Mouse (Mus musculus): ENCODE results near the gene Lhx5. TPM values are rescaled to one million over a fixed set of nuclear protein-coding genes. Genes with fewer than 3 reads are reported as not detected.

Gene Lhx5
- total RNA-seq (2017): not detected in 3 replicates

GRCm38 (mm10) chr5:120431649-120432485 is at the start of gene Lhx5:
Lhx5 (plus strand) TSS chr5:120431699.
- no peak for ATAC-seq (replicated peaks; ENCODE audit: insufficient number of reproducible peaks, low FRiP score, low TSS enrichment, poor library complexity, severe bottlenecking)

GRCm38 (mm10) chr5:120386361-120386760 is 45.1 kb upstream of the Lhx5 start:
- no peak for ATAC-seq (replicated peaks; ENCODE audit: insufficient number of reproducible peaks, low FRiP score, low TSS enrichment, poor library complexity, severe bottlenecking)

- no peak for ATAC-seq (replicated peaks; ENCODE audit: insufficient number of reproducible peaks, low FRiP score, low TSS enrichment, poor library complexity, severe bottlenecking)
Measured at GRCm38 (mm10) chr5:120388765-120389164, 42.7 kb upstream of the Lhx5 start.

GRCm38 (mm10) chr5:120389973-120390372 is 41.5 kb upstream of the Lhx5 start:
- no peak for ATAC-seq (replicated peaks; ENCODE audit: insufficient number of reproducible peaks, low FRiP score, low TSS enrichment, poor library complexity, severe bottlenecking)

- ATAC-seq (replicated peaks; ENCODE audit: insufficient number of reproducible peaks, low FRiP score, low TSS enrichment, poor library complexity, severe bottlenecking): no peak
Measured at GRCm38 (mm10) chr5:120393871-120394667, 37.4 kb upstream of the Lhx5 start.

GRCm38 (mm10) chr5:120397988-120398387 is 33.5 kb upstream of the Lhx5 start:
- ATAC-seq (replicated peaks; ENCODE audit: insufficient number of reproducible peaks, low FRiP score, low TSS enrichment, poor library complexity, severe bottlenecking): no peak

GRCm38 (mm10) chr5:120404831-120405591 is 26.5 kb upstream of the Lhx5 start:
- ATAC-seq (replicated peaks; ENCODE audit: insufficient number of reproducible peaks, low FRiP score, low TSS enrichment, poor library complexity, severe bottlenecking): no peak

- no peak for ATAC-seq (replicated peaks; ENCODE audit: insufficient number of reproducible peaks, low FRiP score, low TSS enrichment, poor library complexity, severe bottlenecking)
Measured at GRCm38 (mm10) chr5:120408933-120409332, 22.6 kb upstream of the Lhx5 start.

GRCm38 (mm10) chr5:120409385-120410378 is 21.8 kb upstream of the Lhx5 start:
- ATAC-seq (replicated peaks; ENCODE audit: insufficient number of reproducible peaks, low FRiP score, low TSS enrichment, poor library complexity, severe bottlenecking): no peak

GRCm38 (mm10) chr5:120413436-120413835 is 18.1 kb upstream of the Lhx5 start:
- no peak for ATAC-seq (replicated peaks; ENCODE audit: insufficient number of reproducible peaks, low FRiP score, low TSS enrichment, poor library complexity, severe bottlenecking)

- ATAC-seq (replicated peaks; ENCODE audit: insufficient number of reproducible peaks, low FRiP score, low TSS enrichment, poor library complexity, severe bottlenecking): no peak
Measured at GRCm38 (mm10) chr5:120420106-120420505, 11.4 kb upstream of the Lhx5 start.

GRCm38 (mm10) chr5:120424039-120424438 is 7.5 kb upstream of the Lhx5 start:
- no peak for ATAC-seq (replicated peaks; ENCODE audit: insufficient number of reproducible peaks, low FRiP score, low TSS enrichment, poor library complexity, severe bottlenecking)

- no peak for ATAC-seq (replicated peaks; ENCODE audit: insufficient number of reproducible peaks, low FRiP score, low TSS enrichment, poor library complexity, severe bottlenecking)
Measured at GRCm38 (mm10) chr5:120424657-120425056, 6.8 kb upstream of the Lhx5 start.

- ATAC-seq (replicated peaks; ENCODE audit: insufficient number of reproducible peaks, low FRiP score, low TSS enrichment, poor library complexity, severe bottlenecking): no peak
Measured at GRCm38 (mm10) chr5:120425711-120426110, 5.8 kb upstream of the Lhx5 start.

- ATAC-seq (replicated peaks; ENCODE audit: insufficient number of reproducible peaks, low FRiP score, low TSS enrichment, poor library complexity, severe bottlenecking): no peak
Measured at GRCm38 (mm10) chr5:120426572-120426971, 4.9 kb upstream of the Lhx5 start.

- no peak for ATAC-seq (replicated peaks; ENCODE audit: insufficient number of reproducible peaks, low FRiP score, low TSS enrichment, poor library complexity, severe bottlenecking)
Measured at GRCm38 (mm10) chr5:120427451-120427938, 4.0 kb upstream of the Lhx5 start.

GRCm38 (mm10) chr5:120428189-120428838 is 3.2 kb upstream of the Lhx5 start:
- no peak for ATAC-seq (replicated peaks; ENCODE audit: insufficient number of reproducible peaks, low FRiP score, low TSS enrichment, poor library complexity, severe bottlenecking)
